Mouse (Mus musculus) ES-E14 (cell line): Measurements from ENCODE around the gene Gm36028.

Experiments used
- CHD2 ChIP-seq: IDR thresholded peaks from 2 replicates; pipeline ENCODE4 v1.6.1; 2014; ENCODE audit warnings: mild to moderate bottlenecking, low read depth, low read length, inconsistent platforms
- ZC3H11A ChIP-seq: IDR thresholded peaks from 2 replicates; pipeline ENCODE4 v1.6.1; 2012; ENCODE audit warnings: low read depth, mild to moderate bottlenecking, inconsistent platforms, low read length, borderline replicate concordance
- ZNF384 ChIP-seq: IDR thresholded peaks from 2 replicates; pipeline ENCODE4 v1.6.1; 2012; ENCODE audit warnings: low read depth, low read length, inconsistent platforms

DNA sequence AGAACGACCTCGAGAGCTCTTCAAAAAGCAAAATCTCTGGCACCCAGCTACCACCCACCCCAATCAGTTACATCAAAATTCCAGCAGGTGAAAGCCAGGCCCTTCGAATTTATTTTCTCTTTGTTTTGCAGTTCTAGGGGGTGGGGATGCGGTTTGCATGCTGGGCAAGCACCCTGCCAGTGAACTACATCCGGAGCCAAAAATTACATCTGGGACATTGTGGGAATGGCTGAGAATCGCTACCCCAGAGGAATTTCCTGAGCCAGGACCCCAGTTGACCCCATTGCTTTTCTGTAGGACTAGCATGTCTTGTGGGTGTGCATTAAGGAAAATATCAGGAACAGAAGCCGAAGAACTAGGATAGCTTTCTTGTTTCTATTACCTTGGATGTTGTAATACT, 29.9 kb downstream of the Gm36028 start:
- TF ChIP-seq ZNF384 (no peak), ZC3H11A (no peak), CHD2 (no peak)
